Mouse (Mus musculus): ENCODE data around the gene Cyp2j9.
"Not testable (repeated sequence)": the region's sequence is repeated elsewhere in the genome, so short reads cannot be mapped to it uniquely, and the experiment has no call there.

Cyp2j9 gene

GRCm38 (mm10) chr4:96590911-96591790 lies at the start of gene Cyp2j9:
TSS of gene Cyp2j9 (minus strand) at chr4:96591578.
- DNase-seq (ENCODE audit: low read depth, low spot score), result peak; percentile 87

GRCm38 (mm10) chr4:96635455-96635854 lies 44.1 kb upstream of the Cyp2j9 start:
- DNase-seq (ENCODE audit: low read depth, low spot score), result no peak

DNA sequence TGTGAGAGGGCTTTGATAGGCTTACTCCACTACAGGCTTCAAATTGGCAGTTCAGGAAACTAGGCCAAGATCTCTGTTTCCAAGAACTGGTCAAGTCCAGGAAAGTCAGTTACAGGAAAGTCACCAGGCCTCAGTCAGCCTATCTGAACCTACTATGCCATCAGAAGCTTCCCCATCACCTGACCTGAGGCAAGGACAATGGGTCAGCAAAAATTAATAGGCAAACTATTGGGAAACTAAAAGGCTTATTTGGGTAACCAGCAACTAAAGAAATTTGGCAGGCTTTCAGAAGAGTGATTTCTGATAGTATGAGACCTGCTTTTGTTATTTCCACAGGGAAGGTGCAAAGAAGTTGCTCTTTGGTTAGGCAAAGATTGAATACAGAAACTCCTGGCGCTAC lies 31.1 kb upstream of the Cyp2j9 start:
- DNase-seq (ENCODE audit: low read depth, low spot score), result no peak

- no peak for DNase-seq (ENCODE audit: low read depth, low spot score)
These were observed 393 bp upstream of the Cyp2j9 start for GRCm38 (mm10) chr4:96591791-96592150.

DNA sequence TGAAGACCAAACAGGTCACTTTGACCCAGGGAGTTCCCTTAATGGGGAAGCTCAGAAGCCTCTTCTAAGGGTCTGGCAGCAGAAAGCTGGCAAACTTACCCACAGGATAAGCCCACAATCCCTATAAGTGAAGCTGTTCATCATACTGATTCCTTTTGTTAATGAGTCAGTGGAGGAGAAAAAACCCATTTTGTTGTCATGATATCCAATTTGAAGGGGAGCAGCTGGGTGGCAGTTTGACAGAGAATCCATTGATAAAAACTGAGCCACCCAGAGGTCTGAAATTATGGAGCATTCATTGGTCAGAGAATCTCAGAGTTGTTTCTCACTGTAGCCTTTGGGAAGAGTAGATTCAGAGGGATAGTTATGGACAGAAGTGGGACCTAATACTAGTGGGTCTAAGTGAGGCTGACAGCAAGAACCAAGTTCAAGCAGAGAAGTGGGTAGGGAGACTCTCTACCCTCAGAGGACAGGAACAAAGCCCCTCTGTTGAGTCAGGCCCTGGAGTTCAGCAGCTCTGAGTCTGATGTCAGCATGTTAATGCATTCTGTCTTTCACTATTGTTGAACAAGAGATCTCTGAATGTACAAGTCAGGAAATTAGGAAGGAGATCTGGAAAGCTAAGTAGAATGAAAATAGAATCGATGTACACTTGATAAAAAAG lies 9.8 kb downstream of the Cyp2j9 start:
- DNase-seq (ENCODE audit: low read depth, low spot score), result no peak

DNA sequence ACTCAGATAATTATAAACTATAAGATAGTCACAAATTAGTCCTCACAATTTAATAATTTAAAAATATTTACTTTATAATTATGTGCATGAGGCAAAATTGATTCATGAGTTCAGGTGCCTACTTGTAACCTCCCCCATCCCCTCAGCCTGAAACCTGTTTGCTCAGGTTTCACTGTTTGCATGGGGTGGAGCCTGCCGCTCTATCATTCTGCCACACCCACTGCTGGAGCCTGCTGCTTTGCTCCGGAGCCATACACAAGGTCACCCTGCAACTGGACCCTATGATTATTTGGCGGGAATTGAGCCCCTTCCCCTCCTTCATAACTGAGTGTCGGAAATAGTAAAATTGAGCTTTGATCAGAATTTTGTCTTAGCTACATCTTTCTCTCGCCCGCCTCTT lies 11.0 kb downstream of the Cyp2j9 start:
- DNase-seq (ENCODE audit: low read depth, low spot score), result not testable (repeated sequence)

DNA sequence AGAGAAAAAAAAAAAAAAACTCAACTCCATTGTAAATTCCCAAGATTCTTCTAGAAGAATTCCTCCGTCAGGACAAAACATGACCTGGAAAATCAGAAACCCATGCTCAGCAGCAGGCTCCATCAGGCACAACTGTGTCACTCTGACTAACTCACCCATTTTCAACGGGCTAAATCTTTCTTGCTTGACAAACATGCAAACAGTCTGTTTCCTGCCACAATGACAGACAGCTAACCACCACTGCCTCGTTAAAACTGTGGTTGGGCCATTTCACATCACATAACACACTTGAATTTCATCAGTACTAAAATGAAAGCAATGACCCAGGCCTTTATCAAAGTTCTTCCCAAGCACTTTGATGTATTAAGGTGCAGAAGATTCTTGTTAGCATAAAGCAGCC lies 21.9 kb downstream of the Cyp2j9 start:
- no peak for DNase-seq (ENCODE audit: low read depth, low spot score)

DNA sequence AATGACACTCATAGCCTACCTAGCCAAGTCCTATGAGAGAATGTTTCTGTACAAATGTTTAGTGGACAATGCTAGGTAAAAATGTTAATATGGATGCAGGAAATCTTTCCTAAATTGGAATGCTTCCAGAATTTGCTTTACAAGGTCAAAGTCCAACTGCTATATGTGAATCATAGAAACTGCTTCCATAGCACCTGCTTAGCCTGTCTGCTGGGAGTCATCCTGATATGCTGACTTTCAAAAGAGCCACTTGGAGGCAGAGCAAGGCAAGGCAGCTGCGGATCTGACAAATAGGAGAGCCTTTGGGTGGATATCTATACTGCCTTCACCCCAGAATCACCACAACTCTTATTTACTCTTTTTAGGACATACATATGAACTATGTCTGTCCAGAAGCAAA lies 23.4 kb downstream of the Cyp2j9 start:
- DNase-seq (ENCODE audit: low read depth, low spot score), result no peak

- no peak for DNase-seq (ENCODE audit: low read depth, low spot score)
These were observed 25.6 kb downstream of the Cyp2j9 start for GRCm38 (mm10) chr4:96565808-96566207.

- DNase-seq (ENCODE audit: low read depth, low spot score), result no peak
These were observed 30.9 kb downstream of the Cyp2j9 start for GRCm38 (mm10) chr4:96560464-96560863.

DNA sequence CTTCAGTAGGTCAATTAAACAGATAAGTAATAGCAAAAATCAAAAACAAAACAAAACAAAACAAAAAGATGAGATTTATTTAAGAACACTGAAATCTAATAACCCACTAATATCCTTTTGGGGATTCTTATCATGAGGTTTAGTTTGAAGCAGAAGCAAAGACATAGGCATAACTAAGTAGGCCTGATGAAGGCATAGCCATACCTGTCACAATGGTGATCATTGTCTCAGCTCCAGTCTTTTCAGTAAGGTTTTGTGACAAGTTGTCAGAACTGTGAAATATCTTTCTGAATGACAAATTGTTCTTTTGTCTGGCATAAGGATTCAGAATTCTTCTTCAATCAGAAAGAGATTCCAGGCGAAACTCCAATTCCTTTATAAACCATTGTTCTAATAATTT lies 31.6 kb downstream of the Cyp2j9 start:
- DNase-seq (ENCODE audit: low read depth, low spot score), result no peak

- peak; percentile 93 for DNase-seq (ENCODE audit: low read depth, low spot score)
These were observed 38.1 kb downstream of the Cyp2j9 start, which contains the start of gene Cyp2j6 for GRCm38 (mm10) chr4:96553133-96553819. TSS of gene Cyp2j6 (minus strand) at chr4:96553661.

DNA sequence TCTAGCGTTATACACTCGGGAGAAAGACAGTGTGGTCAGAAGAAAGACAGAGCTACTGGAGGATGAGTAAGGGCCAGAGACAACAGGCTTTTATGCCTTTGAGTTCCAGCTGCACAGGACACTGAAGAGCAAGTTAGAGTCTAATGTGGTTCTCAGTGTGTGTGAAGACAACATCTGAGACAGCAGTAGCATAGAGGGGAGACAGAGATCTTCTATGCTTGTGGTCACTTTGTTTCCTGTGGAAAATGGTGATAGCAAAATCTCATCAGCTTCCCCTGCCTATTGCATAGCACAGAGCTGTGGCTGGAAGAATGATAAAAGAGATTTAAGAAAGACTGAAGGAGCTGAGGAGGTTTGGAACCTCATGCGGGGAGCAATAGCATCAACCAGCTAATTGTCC lies 39.8 kb downstream of the Cyp2j9 start:
- DNase-seq (ENCODE audit: low read depth, low spot score), result no peak

GRCm38 (mm10) chr4:96545976-96546375 lies 45.4 kb downstream of the Cyp2j9 start:
- DNase-seq (ENCODE audit: low read depth, low spot score), result no peak

- DNase-seq (ENCODE audit: low read depth, low spot score), result peak; percentile 20
These were observed 65.6 kb downstream of the Cyp2j9 start for GRCm38 (mm10) chr4:96525772-96526171.

DNA sequence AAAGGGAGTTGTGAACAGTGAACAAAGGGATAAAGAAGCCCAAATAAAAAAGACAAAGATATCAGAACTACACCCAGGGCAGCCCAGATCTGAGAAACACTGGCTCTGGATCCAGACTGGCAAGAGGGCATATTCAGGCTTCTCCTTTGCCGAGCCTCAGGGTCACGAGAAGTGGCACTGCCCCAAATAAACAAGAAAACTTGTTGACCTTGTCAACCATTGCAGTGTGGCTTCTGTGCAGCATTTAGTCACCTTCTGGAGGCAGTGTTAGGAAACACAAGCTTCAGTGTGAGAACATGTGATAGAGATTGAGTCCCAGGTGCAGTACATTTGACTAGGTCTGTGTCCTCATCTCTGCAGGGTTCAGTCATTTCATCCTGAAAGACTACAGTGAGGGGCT lies 69.1 kb downstream of the Cyp2j9 start:
- DNase-seq (ENCODE audit: low read depth, low spot score), result no peak

All from 3T3-L1 (cell line).